Mouse (Mus musculus): ENCODE data around the gene Dbh. TPM values are rescaled to one million over a fixed set of nuclear protein-coding genes. Genes with fewer than 3 reads are reported as not detected.

The Dbh gene
- polyA plus RNA-seq, 1 experiment from 2014 or later: 1.1 TPM

- Histone ChIP-seq H3K27me3 (replicated peaks; ENCODE audit: control insufficient read depth, insufficient read depth, low read length) (no peaks in the 10 kb centered on the region), H3K4me2 (ENCODE audit: low read length) (no peak overlapping the region), H3K9me3 (ENCODE audit: control insufficient read depth, low read length) (no peaks in the 10 kb centered on the region), H3K27ac (ENCODE audit: low read depth) (peak overlapping the region; percentile 12; the same call in 1 of the 2 replicates), H3K4me3 (ENCODE audit: low read depth, low read length) (no peak overlapping the region), H3K9ac (ENCODE audit: low read length) (no peak overlapping the region), H3K4me1 (replicated peaks; ENCODE audit: control insufficient read depth, insufficient read depth, low read length) (peaks cover 12% of the 10 kb centered on the region; the same call in 1 of the 2 replicates), H3K36me3 (ENCODE audit: control insufficient read depth, insufficient read depth, low read length) (no peaks in the 10 kb centered on the region)
- no peak for DNase-seq (ENCODE audit: low spot score)
- 69% methylated on average over 15 of the region's 15 CpGs for WGBS
- ATAC-seq (replicated peaks; ENCODE audit: low FRiP score, low TSS enrichment, low read depth): no peak
These were observed 41.2 kb downstream of the Dbh start for GRCm38 (mm10) chr2:27206128-27206797.

DNA sequence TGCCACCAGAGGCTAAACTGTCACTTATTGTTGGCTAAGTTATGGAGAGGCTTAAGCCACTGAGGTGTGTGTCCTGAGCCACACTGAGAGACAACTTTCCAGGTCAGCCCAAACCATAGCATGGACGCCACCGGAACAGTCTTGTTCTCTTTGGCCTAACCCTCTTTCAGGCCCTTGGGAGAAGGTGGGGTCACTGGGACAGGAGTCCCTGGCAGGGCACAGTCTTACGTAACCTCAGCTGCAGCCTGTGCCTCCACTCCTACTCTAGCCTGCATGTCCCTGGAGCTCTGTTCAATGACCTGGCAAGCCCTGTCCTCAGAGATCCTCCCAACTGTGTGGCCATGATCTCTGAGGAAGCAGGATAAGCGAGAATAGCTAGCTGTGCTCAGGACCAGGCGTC is 42.1 kb downstream of the Dbh start:
- no peak overlapping the region for H3K4me3 ChIP-seq (ENCODE audit: low read depth, low read length)
- no peak overlapping the region for H3K27ac ChIP-seq (ENCODE audit: low read depth)
- no peak overlapping the region for H3K9ac ChIP-seq (ENCODE audit: low read length)
- ATAC-seq (replicated peaks; ENCODE audit: low FRiP score, low TSS enrichment, low read depth) (no peak), DNase-seq (ENCODE audit: low spot score) (no peak)
- H3K4me1 ChIP-seq (replicated peaks; ENCODE audit: control insufficient read depth, insufficient read depth, low read length): peaks cover 12% of the 10 kb centered on the region; the same call in 1 of the 2 replicates
- H3K9me3 ChIP-seq (ENCODE audit: control insufficient read depth, low read length): no peaks in the 10 kb centered on the region
- WGBS: 96% methylated on average over 5 of the region's 5 CpGs
- H3K4me2 ChIP-seq (ENCODE audit: low read length): no peak overlapping the region
- no peaks in the 10 kb centered on the region for H3K36me3 ChIP-seq (ENCODE audit: control insufficient read depth, insufficient read depth, low read length)
- no peaks in the 10 kb centered on the region for H3K27me3 ChIP-seq (replicated peaks; ENCODE audit: control insufficient read depth, insufficient read depth, low read length)

DNA sequence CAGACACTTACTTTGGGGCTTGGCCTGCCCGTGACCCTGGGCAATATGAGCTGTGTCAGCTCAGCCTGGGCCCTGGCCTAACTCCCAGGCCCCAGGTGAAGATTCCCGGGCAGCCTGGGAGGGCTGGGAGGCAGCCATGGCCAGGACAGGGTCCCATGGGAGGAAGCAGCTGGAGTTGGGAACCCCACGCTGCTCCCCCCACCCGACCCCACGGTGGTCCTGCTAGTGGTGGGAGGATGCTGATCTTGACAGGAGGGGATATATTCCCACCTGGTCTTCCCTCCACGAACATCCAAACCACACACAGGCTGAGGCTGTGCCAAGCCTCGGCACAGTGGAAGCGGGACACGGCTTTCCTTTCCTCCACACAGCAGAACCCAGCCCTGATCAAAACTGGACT is 44.3 kb downstream of the Dbh start:
- Histone ChIP-seq H3K4me3 (ENCODE audit: low read depth, low read length) (no peak overlapping the region), H3K27me3 (replicated peaks; ENCODE audit: control insufficient read depth, insufficient read depth, low read length) (no peaks in the 10 kb centered on the region), H3K9me3 (ENCODE audit: control insufficient read depth, low read length) (no peaks in the 10 kb centered on the region), H3K4me1 (replicated peaks; ENCODE audit: control insufficient read depth, insufficient read depth, low read length) (peaks cover 12% of the 10 kb centered on the region; the same call in 1 of the 2 replicates), H3K9ac (ENCODE audit: low read length) (no peak overlapping the region), H3K4me2 (ENCODE audit: low read length) (no peak overlapping the region), H3K27ac (ENCODE audit: low read depth) (no peak overlapping the region), H3K36me3 (ENCODE audit: control insufficient read depth, insufficient read depth, low read length) (no peaks in the 10 kb centered on the region)
- ATAC-seq (replicated peaks; ENCODE audit: low FRiP score, low TSS enrichment, low read depth) (no peak), DNase-seq (ENCODE audit: low spot score) (no peak)
- 60% methylated on average over 9 of the region's 9 CpGs for WGBS

DNA sequence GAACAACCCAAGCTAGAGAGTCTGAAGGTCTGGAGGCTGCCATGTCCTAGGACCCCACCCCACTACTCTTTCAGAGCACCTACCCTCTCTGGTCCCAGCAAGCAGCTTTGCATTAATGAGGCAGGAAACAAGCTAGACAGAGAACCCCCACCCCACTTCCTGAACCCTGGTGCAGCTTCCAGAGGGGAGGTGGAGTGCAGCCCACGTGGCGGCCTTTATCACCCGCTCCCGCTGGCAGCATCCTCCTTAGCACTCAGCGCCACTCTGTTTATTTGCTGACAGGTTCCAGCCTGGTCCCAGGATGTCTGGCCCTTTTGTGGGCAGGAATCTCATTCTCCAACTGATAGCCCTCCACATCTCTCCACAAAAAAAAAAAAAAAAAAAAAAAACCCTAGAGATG is 44.8 kb downstream of the Dbh start:
- H3K4me1 ChIP-seq (replicated peaks; ENCODE audit: control insufficient read depth, insufficient read depth, low read length): peaks cover 12% of the 10 kb centered on the region; the same call in 1 of the 2 replicates
- ATAC-seq (replicated peaks; ENCODE audit: low FRiP score, low TSS enrichment, low read depth): no peak
- DNase-seq (ENCODE audit: low spot score): no peak
- no peaks in the 10 kb centered on the region for H3K27me3 ChIP-seq (replicated peaks; ENCODE audit: control insufficient read depth, insufficient read depth, low read length)
- 18% methylated on average over 5 of the region's 5 CpGs for WGBS
- H3K4me3 ChIP-seq (ENCODE audit: low read depth, low read length): no peak overlapping the region
- H3K9ac ChIP-seq (ENCODE audit: low read length): no peak overlapping the region
- H3K9me3 ChIP-seq (ENCODE audit: control insufficient read depth, low read length): no peaks in the 10 kb centered on the region
- no peaks in the 10 kb centered on the region for H3K36me3 ChIP-seq (ENCODE audit: control insufficient read depth, insufficient read depth, low read length)
- no peak overlapping the region for H3K4me2 ChIP-seq (ENCODE audit: low read length)
- no peak overlapping the region for H3K27ac ChIP-seq (ENCODE audit: low read depth)

DNA sequence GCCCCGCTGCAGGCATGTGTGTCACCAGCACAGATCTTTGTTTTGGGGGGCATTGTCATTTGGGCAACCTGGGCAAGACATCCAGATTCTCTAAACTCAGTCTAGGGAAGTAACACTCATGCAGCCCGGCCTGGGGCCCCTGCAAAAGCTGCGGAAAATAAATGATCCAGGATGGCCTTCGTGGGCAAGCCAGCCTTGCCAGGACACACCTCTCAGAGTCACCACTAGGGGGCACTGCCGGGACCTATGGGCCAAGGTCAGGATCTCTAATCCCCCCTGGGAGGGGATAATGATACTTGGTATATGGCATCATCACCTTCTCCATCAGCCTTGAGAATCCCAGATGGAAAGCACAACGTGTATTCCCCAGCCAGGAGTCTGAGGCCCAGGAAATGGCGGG is 45.2 kb downstream of the Dbh start:
- Histone ChIP-seq H3K4me3 (ENCODE audit: low read depth, low read length) (no peak overlapping the region), H3K36me3 (ENCODE audit: control insufficient read depth, insufficient read depth, low read length) (no peaks in the 10 kb centered on the region), H3K9me3 (ENCODE audit: control insufficient read depth, low read length) (no peaks in the 10 kb centered on the region), H3K4me2 (ENCODE audit: low read length) (no peak overlapping the region), H3K4me1 (replicated peaks; ENCODE audit: control insufficient read depth, insufficient read depth, low read length) (peaks cover 12% of the 10 kb centered on the region; the same call in 1 of the 2 replicates), H3K27me3 (replicated peaks; ENCODE audit: control insufficient read depth, insufficient read depth, low read length) (no peaks in the 10 kb centered on the region), H3K9ac (ENCODE audit: low read length) (no peak overlapping the region), H3K27ac (ENCODE audit: low read depth) (no peak overlapping the region)
- WGBS: 51% methylated on average over 7 of the region's 7 CpGs
- DNase-seq (ENCODE audit: low spot score) (peak; percentile 68), ATAC-seq (replicated peaks; ENCODE audit: low FRiP score, low TSS enrichment, low read depth) (no peak)

DNA sequence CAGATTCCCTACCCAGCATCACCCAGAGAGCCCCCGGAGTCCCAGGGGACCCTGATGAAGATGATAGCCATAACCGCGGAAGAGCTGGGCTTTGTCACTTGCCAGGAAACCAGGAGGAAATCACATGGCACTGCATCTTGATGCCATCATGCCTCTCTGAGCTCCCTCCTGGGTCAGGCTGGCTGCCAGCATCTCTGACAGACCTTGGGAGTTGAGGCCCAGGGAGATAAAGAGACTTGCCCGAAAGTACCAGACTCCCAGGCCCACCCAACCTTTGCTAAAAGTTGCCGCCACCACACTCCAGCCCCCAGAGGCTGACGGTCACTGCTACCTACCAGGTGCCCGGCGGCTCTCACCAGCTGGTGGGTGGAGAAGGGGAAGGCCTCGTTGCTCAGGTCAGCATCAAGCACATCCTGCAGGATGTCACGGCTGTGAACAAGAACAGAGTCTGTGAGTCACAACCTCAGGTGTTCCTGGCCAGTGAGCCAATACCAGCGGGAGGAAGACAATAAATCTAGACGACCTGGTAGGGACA is 45.7 kb downstream of the Dbh start:
- 77% methylated on average over 12 of the region's 12 CpGs for WGBS

DNA sequence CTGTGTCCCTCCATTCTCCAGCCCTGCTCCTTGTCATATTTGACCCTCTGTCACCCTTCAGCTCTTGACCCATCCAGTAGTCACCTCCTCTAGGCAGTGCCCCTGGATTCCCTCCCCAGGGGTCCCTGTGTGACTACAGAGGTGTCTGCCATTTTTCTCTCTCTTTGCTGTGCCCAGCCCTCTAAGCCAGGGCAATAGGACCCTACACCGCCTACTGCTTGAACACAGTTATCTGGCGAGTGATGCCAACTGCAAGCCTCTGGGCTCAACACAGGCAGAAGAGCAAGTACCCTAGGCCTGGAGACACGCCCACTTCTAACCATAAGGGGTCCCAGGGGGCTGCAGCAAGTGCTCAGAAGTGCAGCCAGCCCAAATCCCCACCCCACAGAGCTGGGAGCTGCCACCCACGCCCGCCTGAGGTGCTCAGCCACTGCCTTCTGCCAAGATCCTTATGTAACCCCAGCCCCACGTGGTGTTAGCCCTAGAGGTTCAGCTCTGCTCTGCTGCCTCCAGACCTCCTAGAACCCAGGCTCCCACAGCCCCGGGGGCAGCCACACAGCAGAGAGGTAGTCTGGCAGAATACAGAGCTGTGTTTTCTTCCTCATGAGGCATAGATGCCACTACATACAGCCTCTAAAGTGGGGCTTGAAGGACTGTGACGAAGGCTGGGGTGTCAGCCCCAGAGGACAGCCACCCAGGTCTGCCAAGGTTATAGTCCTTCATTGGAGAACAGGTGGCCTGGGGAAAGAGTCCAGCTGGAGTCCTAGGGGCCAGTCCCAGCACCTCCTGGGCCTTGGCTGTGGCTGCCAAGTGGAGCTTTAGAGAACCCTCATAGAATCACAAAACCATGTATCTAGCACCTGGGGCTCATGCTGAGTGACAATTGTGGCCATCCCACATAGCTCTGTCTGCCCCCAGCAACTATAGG is 47.2 kb downstream of the Dbh start:
- no peak overlapping the region for H3K4me2 ChIP-seq (ENCODE audit: low read length)
- no peak for DNase-seq (ENCODE audit: low spot score)
- 61% methylated on average over 8 of the region's 8 CpGs for WGBS
- H3K9me3 ChIP-seq (ENCODE audit: control insufficient read depth, low read length): no peaks in the 10 kb centered on the region
- no peak overlapping the region for H3K27ac ChIP-seq (ENCODE audit: low read depth)
- H3K36me3 ChIP-seq (ENCODE audit: control insufficient read depth, insufficient read depth, low read length): no peaks in the 10 kb centered on the region
- peaks cover 12% of the 10 kb centered on the region; the same call in 1 of the 2 replicates for H3K4me1 ChIP-seq (replicated peaks; ENCODE audit: control insufficient read depth, insufficient read depth, low read length)
- no peak overlapping the region for H3K4me3 ChIP-seq (ENCODE audit: low read depth, low read length)
- no peaks in the 10 kb centered on the region for H3K27me3 ChIP-seq (replicated peaks; ENCODE audit: control insufficient read depth, insufficient read depth, low read length)
- no peak overlapping the region for H3K9ac ChIP-seq (ENCODE audit: low read length)
- ATAC-seq (replicated peaks; ENCODE audit: low FRiP score, low TSS enrichment, low read depth): no peak

More for the DNA sequence above, 45.7 kb downstream of the Dbh start:
- no peaks in the 10 kb centered on the region for H3K9me3 ChIP-seq (ENCODE audit: control insufficient read depth, low read length)
- H3K27me3 ChIP-seq (replicated peaks; ENCODE audit: control insufficient read depth, insufficient read depth, low read length): no peaks in the 10 kb centered on the region
- peaks cover 12% of the 10 kb centered on the region; the same call in 1 of the 2 replicates for H3K4me1 ChIP-seq (replicated peaks; ENCODE audit: control insufficient read depth, insufficient read depth, low read length)
- no peak overlapping the region for H3K27ac ChIP-seq (ENCODE audit: low read depth)
- DNase-seq (ENCODE audit: low spot score): no peak
- ATAC-seq (replicated peaks; ENCODE audit: low FRiP score, low TSS enrichment, low read depth): no peak
- no peak overlapping the region for H3K9ac ChIP-seq (ENCODE audit: low read length)
- no peaks in the 10 kb centered on the region for H3K36me3 ChIP-seq (ENCODE audit: control insufficient read depth, insufficient read depth, low read length)
- no peak overlapping the region for H3K4me2 ChIP-seq (ENCODE audit: low read length)
- H3K4me3 ChIP-seq (ENCODE audit: low read depth, low read length): no peak overlapping the region

DNA sequence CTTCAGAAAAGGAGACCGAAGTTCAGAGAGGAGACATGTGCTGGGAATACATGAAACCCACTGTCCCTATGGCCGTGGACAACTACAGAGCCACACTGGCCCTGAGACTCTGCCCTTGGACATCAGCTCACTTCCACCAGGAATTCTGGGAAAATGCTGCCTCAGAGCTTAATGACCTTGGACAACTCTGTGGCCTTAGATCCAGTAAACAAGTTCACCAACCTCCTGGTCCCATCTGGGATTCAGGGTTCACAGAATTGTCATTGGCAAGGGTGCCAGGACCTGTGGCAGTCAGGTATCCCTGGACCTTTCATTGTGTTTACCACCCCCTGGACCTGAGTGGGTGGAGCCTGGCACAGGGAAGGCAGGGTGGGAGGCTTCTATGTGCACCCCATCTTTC is 50.5 kb downstream of the Dbh start:
- no peak overlapping the region for H3K4me2 ChIP-seq (ENCODE audit: low read length)
- H3K4me3 ChIP-seq (ENCODE audit: low read depth, low read length): no peak overlapping the region
- DNase-seq (ENCODE audit: low spot score) (no peak), ATAC-seq (replicated peaks; ENCODE audit: low FRiP score, low TSS enrichment, low read depth) (no peak)
- no peak overlapping the region for H3K9ac ChIP-seq (ENCODE audit: low read length)
- no peaks in the 10 kb centered on the region for H3K9me3 ChIP-seq (ENCODE audit: control insufficient read depth, low read length)
- H3K36me3 ChIP-seq (ENCODE audit: control insufficient read depth, insufficient read depth, low read length): no peaks in the 10 kb centered on the region
- 0 out of 2 replicates have a peak, but pooled peaks cover 2% of the 10 kb centered on the region for H3K4me1 ChIP-seq (replicated peaks; ENCODE audit: control insufficient read depth, insufficient read depth, low read length)
- whole genome bisulfite sequencing: 80% methylated on average over 2 of the region's 2 CpGs
- H3K27ac ChIP-seq (ENCODE audit: low read depth): no peak overlapping the region
- H3K27me3 ChIP-seq (replicated peaks; ENCODE audit: control insufficient read depth, insufficient read depth, low read length): no peaks in the 10 kb centered on the region

All from intestine, embryonic 14.5 days (tissue).